Mouse (Mus musculus) gastrocnemius, adult 8-10 months (tissue): ENCODE data around the gene Klhl20. TPM values are rescaled to one million over a fixed set of nuclear protein-coding genes. Genes with fewer than 3 reads are reported as not detected.
"Not testable (repeated sequence)": the region's sequence is repeated elsewhere in the genome, so short reads cannot be mapped to it uniquely, and the experiment has no call there.

Experiments
- DNase-seq, 2 experiments: peaks; one replicate each; pipeline ENCODE4 v3.0.0; 2022; ENCODE audit warnings: low spot score in 2 of 2
- total RNA-seq, 4 experiments: library from RNA; stranded (reverse); gene quantifications; 2 replicates each; pipeline ENCODE4 v1.2.4; 2022

Klhl20 gene
- total RNA-seq, result 10 to 100 TPM in 2 of 4 experiments, 1 to 10 TPM in 2; 7.5 to 10.3 (median 9.1) TPM

GRCm38 (mm10) chr1:161130726-161131664 is at the start of gene Klhl20:
Gene Klhl20 (minus strand): TSS chr1:161131511.
- DNase-seq, result peak; percentile 89 to 91

GRCm38 (mm10) chr1:161180674-161181073 is 49.4 kb upstream of the Klhl20 start:
- no peak for DNase-seq

GRCm38 (mm10) chr1:161170651-161171050 is 39.3 kb upstream of the Klhl20 start:
- DNase-seq, result peak in 1 of 2 experiments; percentile 25

- DNase-seq, result no peak
Measured at GRCm38 (mm10) chr1:161160266-161160665, 29.0 kb upstream of the Klhl20 start.

GRCm38 (mm10) chr1:161159214-161159613 is 27.9 kb upstream of the Klhl20 start, which contains the start of gene Tex50:
Gene Tex50 (minus strand): TSS chr1:161159314.
- no peak for DNase-seq

- DNase-seq, result no peak
Measured at GRCm38 (mm10) chr1:161156546-161156945, 25.2 kb upstream of the Klhl20 start.

- no peak for DNase-seq
Measured at GRCm38 (mm10) chr1:161151098-161151497, 19.8 kb upstream of the Klhl20 start.

- no peak for DNase-seq
Measured at GRCm38 (mm10) chr1:161147888-161148287, 16.6 kb upstream of the Klhl20 start.

- DNase-seq, result not testable (repeated sequence)
Measured at GRCm38 (mm10) chr1:161145611-161146010, 14.3 kb upstream of the Klhl20 start.

- DNase-seq, result no peak
Measured at GRCm38 (mm10) chr1:161143216-161143615, 11.9 kb upstream of the Klhl20 start.

GRCm38 (mm10) chr1:161142531-161143159 is 11.3 kb upstream of the Klhl20 start, which contains the start of gene Ankrd45:
Gene Ankrd45 (plus strand): TSS chr1:161142691.
- DNase-seq, result no peak

- DNase-seq, result no peak
Measured at GRCm38 (mm10) chr1:161140026-161140762, 8.9 kb upstream of the Klhl20 start.

GRCm38 (mm10) chr1:161139496-161139895 is 8.2 kb upstream of the Klhl20 start:
- DNase-seq, result no peak

- DNase-seq, result no peak
Measured at GRCm38 (mm10) chr1:161126461-161126860, 4.8 kb downstream of the Klhl20 start.

- no peak for DNase-seq
Measured at GRCm38 (mm10) chr1:161122661-161123418, 8.5 kb downstream of the Klhl20 start.

GRCm38 (mm10) chr1:161114591-161114990 is 16.7 kb downstream of the Klhl20 start:
- DNase-seq, result no peak

GRCm38 (mm10) chr1:161109216-161109615 is 22.1 kb downstream of the Klhl20 start:
- DNase-seq, result no peak

- DNase-seq, result no peak
Measured at GRCm38 (mm10) chr1:161103842-161104241, 27.5 kb downstream of the Klhl20 start.

- no peak for DNase-seq
Measured at GRCm38 (mm10) chr1:161099721-161100405, 31.4 kb downstream of the Klhl20 start.

GRCm38 (mm10) chr1:161077243-161077642 is 54.1 kb downstream of the Klhl20 start:
- no peak for DNase-seq
